Mouse (Mus musculus) forebrain, embryonic 11.5 days (tissue): Measurements from ENCODE around the gene Nat9. TPM values are rescaled to one million over a fixed set of nuclear protein-coding genes. Genes with fewer than 3 reads are reported as not detected.

Experiments
- ATAC-seq: fragments of 200-750 bp; cut with Nextera tagmentation; replicated peaks from 2 replicates; pipeline ENCODE4 v1.8.0; 2017; ENCODE audit warnings: moderate TSS enrichment; ENCODE audit not compliant: low FRiP score
- DNase-seq: peaks from one replicate; pipeline ENCODE4 v3.0.0-alpha.2; 2017; ENCODE audit warnings: low spot score
- H3K27ac ChIP-seq: fragments of 300-500 bp; sonication (generic); 2 replicates; pipeline ENCODE4 v1.5.1; 2014; ENCODE audit warnings: low read depth, low read length
- H3K27me3 ChIP-seq: fragments of 300-500 bp; sonication (generic); 2 replicates; pipeline ENCODE4 v1.6.1; 2014; ENCODE audit warnings: mild to moderate bottlenecking, low read length, mixed read lengths; ENCODE audit not compliant: control insufficient read depth, insufficient read depth
- H3K36me3 ChIP-seq: fragments of 300-500 bp; sonication (generic); 2 replicates; pipeline ENCODE4 v1.6.1; 2014; ENCODE audit warnings: mild to moderate bottlenecking, low read length, moderate library complexity, mixed read lengths; ENCODE audit not compliant: control insufficient read depth, insufficient read depth
- H3K4me1 ChIP-seq: fragments of 300-500 bp; sonication (generic); replicated peaks from 2 replicates; pipeline ENCODE4 v1.6.1; 2014; ENCODE audit warnings: low read length, mixed read lengths; ENCODE audit not compliant: control insufficient read depth, insufficient read depth
- H3K4me2 ChIP-seq: fragments of 300-500 bp; sonication (generic); 2 replicates; pipeline ENCODE4 v1.6.1; 2014; ENCODE audit warnings: low read depth, mild to moderate bottlenecking, low read length, moderate library complexity, mixed read lengths; ENCODE audit not compliant: severe bottlenecking
- H3K4me3 ChIP-seq: fragments of 300-500 bp; sonication (generic); 2 replicates; pipeline ENCODE4 v1.5.1; 2014; ENCODE audit warnings: low read depth, low read length
- H3K9ac ChIP-seq: fragments of 300-500 bp; sonication (generic); 2 replicates; pipeline ENCODE4 v1.6.1; 2014; ENCODE audit warnings: low read length
- H3K9me3 ChIP-seq: fragments of 300-500 bp; sonication (generic); 2 replicates; pipeline ENCODE4 v1.6.1; 2016; ENCODE audit warnings: low read length, mixed read lengths; ENCODE audit not compliant: control insufficient read depth
- WGBS: fragments of 180-500 bp; shearing (Covaris S2); extraction: QIAGEN DNeasy Blood & Tissue Kit; methylation state at CpG from one replicate; pipeline ENCODE4 v1.1.7; 2014; 5-methylcytosine and 5-hydroxymethylcytosine counted together
- polyA plus RNA-seq: library from polyadenylated mRNA; unstranded; fragments of >200 nt; fragmentation: Nextera tagmentation; extraction: Ambion mirVana; gene quantifications from 2 replicates; pipeline ENCODE4 v1.2.1, GENCODE M21; 2014

Nat9 gene
- polyA plus RNA-seq, 1 experiment from 2014 or later, result 16.0 TPM

- Histone ChIP-seq H3K4me2 (no peak overlapping the region), H3K4me3 (no peak overlapping the region), H3K27me3 (no peaks in the 10 kb centered on the region), H3K4me1 (no peaks in the 10 kb centered on the region), H3K36me3 (no peaks in the 10 kb centered on the region; the same call in 1 of the 2 replicates), H3K9me3 (no peaks in the 10 kb centered on the region), H3K27ac (no peak overlapping the region), H3K9ac (no peak overlapping the region)
- no peak for DNase-seq
- no peak for ATAC-seq
- WGBS, result 79% methylated on average over 25 of the region's 25 CpGs
Observed at GRCm38 (mm10) chr11:115208776-115209732, 21.4 kb upstream of the Nat9 start.

- no peaks in the 10 kb centered on the region for H3K4me1 ChIP-seq
- no peak for ATAC-seq
- DNase-seq, result no peak
- no peak overlapping the region for H3K4me2 ChIP-seq
- no peak overlapping the region for H3K9ac ChIP-seq
- H3K27me3 ChIP-seq, result no peaks in the 10 kb centered on the region
- no peak overlapping the region for H3K4me3 ChIP-seq
- no peak overlapping the region for H3K27ac ChIP-seq
- H3K9me3 ChIP-seq, result no peaks in the 10 kb centered on the region
- no peaks in the 10 kb centered on the region; the same call in 1 of the 2 replicates for H3K36me3 ChIP-seq
- WGBS, result 83% methylated on average over 12 of the region's 12 CpGs
Observed at GRCm38 (mm10) chr11:115208126-115208525, 20.5 kb upstream of the Nat9 start.

- H3K9me3 ChIP-seq, result no peaks in the 10 kb centered on the region
- H3K36me3 ChIP-seq, result no peaks in the 10 kb centered on the region; the same call in 1 of the 2 replicates
- ATAC-seq (no peak), DNase-seq (no peak)
- no peaks in the 10 kb centered on the region for H3K27me3 ChIP-seq
- H3K9ac ChIP-seq, result no peak overlapping the region
- H3K4me1 ChIP-seq, result no peaks in the 10 kb centered on the region
- no peak overlapping the region for H3K4me3 ChIP-seq
- WGBS, result 92% methylated on average over 9 of the region's 9 CpGs
- no peak overlapping the region for H3K4me2 ChIP-seq
- no peak overlapping the region for H3K27ac ChIP-seq
Observed at GRCm38 (mm10) chr11:115202756-115203155, 15.1 kb upstream of the Nat9 start.

- Histone ChIP-seq H3K4me2 (no peak overlapping the region), H3K9ac (no peak overlapping the region), H3K9me3 (no peaks in the 10 kb centered on the region), H3K27ac (no peak overlapping the region), H3K4me3 (no peak overlapping the region), H3K27me3 (no peaks in the 10 kb centered on the region), H3K4me1 (no peaks in the 10 kb centered on the region), H3K36me3 (no peaks in the 10 kb centered on the region; the same call in 1 of the 2 replicates)
- WGBS, result 19% methylated on average over 12 of the region's 12 CpGs
- DNase-seq (peak; percentile 92), ATAC-seq (0 out of 2 replicates have a peak, but pooled peaks have one; percentile 73)
Observed at GRCm38 (mm10) chr11:115202316-115202715, 14.7 kb upstream of the Nat9 start.

GRCm38 (mm10) chr11:115200520-115200919 lies 12.9 kb upstream of the Nat9 start:
- DNase-seq (no peak), ATAC-seq (no peak)
- Histone ChIP-seq H3K9ac (no peak overlapping the region), H3K9me3 (no peaks in the 10 kb centered on the region), H3K4me3 (no peak overlapping the region), H3K4me2 (no peak overlapping the region), H3K27me3 (no peaks in the 10 kb centered on the region), H3K36me3 (no peaks in the 10 kb centered on the region), H3K4me1 (no peaks in the 10 kb centered on the region), H3K27ac (no peak overlapping the region)
- 90% methylated on average over 4 of the region's 4 CpGs for WGBS

GRCm38 (mm10) chr11:115198932-115199384 lies 11.3 kb upstream of the Nat9 start:
- no peaks in the 10 kb centered on the region for H3K27me3 ChIP-seq
- ATAC-seq (no peak), DNase-seq (no peak)
- H3K9me3 ChIP-seq, result no peaks in the 10 kb centered on the region
- no peak overlapping the region for H3K27ac ChIP-seq
- H3K4me1 ChIP-seq, result no peaks in the 10 kb centered on the region
- H3K36me3 ChIP-seq, result no peaks in the 10 kb centered on the region
- no peak overlapping the region for H3K4me3 ChIP-seq
- no peak overlapping the region for H3K4me2 ChIP-seq
- WGBS, result 60% methylated on average over 12 of the region's 12 CpGs
- H3K9ac ChIP-seq, result no peak overlapping the region

- Histone ChIP-seq H3K27ac (no peak overlapping the region), H3K27me3 (no peaks in the 10 kb centered on the region), H3K4me1 (no peaks in the 10 kb centered on the region), H3K36me3 (no peaks in the 10 kb centered on the region), H3K4me2 (no peak overlapping the region), H3K9me3 (no peaks in the 10 kb centered on the region), H3K9ac (no peak overlapping the region), H3K4me3 (no peak overlapping the region)
- DNase-seq, result no peak
- 84% methylated on average over 8 of the region's 8 CpGs for WGBS
- ATAC-seq, result no peak
Observed at GRCm38 (mm10) chr11:115197558-115197957, 9.9 kb upstream of the Nat9 start.

- Histone ChIP-seq H3K27me3 (no peaks in the 10 kb centered on the region), H3K36me3 (no peaks in the 10 kb centered on the region), H3K4me2 (no peak overlapping the region), H3K4me1 (no peaks in the 10 kb centered on the region), H3K9me3 (no peaks in the 10 kb centered on the region), H3K27ac (no peak overlapping the region), H3K9ac (no peak overlapping the region), H3K4me3 (no peak overlapping the region)
- ATAC-seq (no peak), DNase-seq (no peak)
- 92% methylated on average over 5 of the region's 5 CpGs for WGBS
Observed at GRCm38 (mm10) chr11:115195933-115196332, 8.3 kb upstream of the Nat9 start.
